Comparison of ENCODE assay signal across 24 mouse cellular contexts in genomic region chr13:95595921-95596320, GRCm38 (mm10). TPM values are rescaled to one million over a fixed set of nuclear protein-coding genes. Genes with fewer than 3 reads are reported as not detected.
DNase-seq lines count a peak whose midpoint lies in the region; ATAC-seq and TF ChIP-seq lines count a peak whose summit lies in the region.
"Had no signal": no experiment of that assay in that cellular context is flagged by ENCODE, and none has a peak within 500 bp of the region (broad histone marks: within the 10 kb centered on the region; RNA-seq: fewer than 3 reads in every experiment).

No protein-coding gene starts in this region.

- 67% methylated on average over 5 of the region's 5 CpGs for WGBS in forebrain, embryonic 10.5 days
- 76% methylated on average over 5 of the region's 5 CpGs for WGBS in forebrain, embryonic 14.5 days
- WGBS in lung, postnatal 0 days: 75% methylated on average over 5 of the region's 5 CpGs
- WGBS in kidney, embryonic 14.5 days: 77% methylated on average over 5 of the region's 5 CpGs

- no peaks in the 10 kb centered on the region for H3K9me3 ChIP-seq in forebrain, embryonic 10.5 days
- H3K9me3 ChIP-seq in forebrain, embryonic 14.5 days (replicated peaks; ENCODE audit: control insufficient read depth, low read length): no peaks in the 10 kb centered on the region
- no peaks in the 10 kb centered on the region for H3K9me3 ChIP-seq in lung, postnatal 0 days (ENCODE audit: low read length)
- no peaks in the 10 kb centered on the region for H3K9me3 ChIP-seq in kidney, embryonic 14.5 days (ENCODE audit: control insufficient read depth, low read length)
- H3K9me3 ChIP-seq: forebrain, embryonic 15.5 days; heart, embryonic 15.5 days; limb, embryonic 15.5 days; liver, embryonic 13.5 days; midbrain, embryonic 12.5 days had no signal

- TF ChIP-seq CTCF in lung, postnatal 0 days (IDR thresholded peaks at IDR 0.05): no peak

- H3K4me1 ChIP-seq in forebrain, embryonic 10.5 days: peaks cover 18% of the 10 kb centered on the region
- no peaks in the 10 kb centered on the region for H3K4me1 ChIP-seq in forebrain, embryonic 14.5 days (ENCODE audit: control insufficient read depth, insufficient read depth, low read length)
- H3K4me1 ChIP-seq in lung, postnatal 0 days (ENCODE audit: insufficient read depth, low read depth, low read length): no peaks in the 10 kb centered on the region
- no peaks in the 10 kb centered on the region for H3K4me1 ChIP-seq in kidney, embryonic 14.5 days (ENCODE audit: control insufficient read depth, insufficient read depth, low read length)
- H3K4me1 ChIP-seq: forebrain, embryonic 15.5 days; midbrain, embryonic 12.5 days had no signal

- no peak overlapping the region for H3K4me3 ChIP-seq in forebrain, embryonic 10.5 days
- no peak overlapping the region for H3K4me3 ChIP-seq in forebrain, embryonic 14.5 days (ENCODE audit: low read depth, low read length)
- no peak overlapping the region for H3K4me3 ChIP-seq in lung, postnatal 0 days (ENCODE audit: low read depth, low read length)
- H3K4me3 ChIP-seq in kidney, embryonic 14.5 days (ENCODE audit: low read length): no peak overlapping the region
- H3K4me3 ChIP-seq: forebrain, embryonic 15.5 days; gastrocnemius, adult 2 months; heart, embryonic 15.5 days; limb, embryonic 15.5 days; liver, embryonic 13.5 days; midbrain, embryonic 12.5 days had no signal

- no peak overlapping the region for H3K4me2 ChIP-seq in forebrain, embryonic 14.5 days (ENCODE audit: low read length)
- H3K4me2 ChIP-seq in lung, postnatal 0 days (replicated peaks; ENCODE audit: low read depth, low read length): no peak overlapping the region
- H3K4me2 ChIP-seq in kidney, embryonic 14.5 days (replicated peaks; ENCODE audit: low read depth, low read length): no peak overlapping the region
- H3K4me2 ChIP-seq: forebrain, embryonic 15.5 days; heart, embryonic 15.5 days; hindbrain, embryonic 14.5 days; limb, embryonic 15.5 days; liver, embryonic 13.5 days; midbrain, embryonic 12.5 days had no signal

- H3K36me3 ChIP-seq in forebrain, embryonic 10.5 days (replicated peaks): peaks cover 7% of the 10 kb centered on the region
- H3K36me3 ChIP-seq in forebrain, embryonic 14.5 days (ENCODE audit: control insufficient read depth, insufficient read depth, low read length): peaks cover 6% of the 10 kb centered on the region; the same call in 1 of the 2 replicates
- 0 out of 2 replicates have a peak, but pooled peaks cover 1% of the 10 kb centered on the region for H3K36me3 ChIP-seq in lung, postnatal 0 days (ENCODE audit: insufficient read depth, low read length)
- peaks cover 1% of the 10 kb centered on the region; the same call in 1 of the 2 replicates for H3K36me3 ChIP-seq in kidney, embryonic 14.5 days (ENCODE audit: control insufficient read depth, insufficient read depth, low read length)
- H3K36me3 ChIP-seq: heart, embryonic 15.5 days; midbrain, embryonic 12.5 days had no signal

- no peak overlapping the region for H3K9ac ChIP-seq in forebrain, embryonic 14.5 days (ENCODE audit: low read length)
- H3K9ac ChIP-seq in lung, postnatal 0 days (replicated peaks; ENCODE audit: low read depth): no peak overlapping the region
- H3K9ac ChIP-seq in kidney, embryonic 14.5 days (ENCODE audit: low read depth, low read length): no peak overlapping the region
- H3K9ac ChIP-seq: forebrain, embryonic 15.5 days; heart, embryonic 15.5 days; hindbrain, embryonic 14.5 days; limb, embryonic 15.5 days; liver, embryonic 13.5 days; midbrain, embryonic 12.5 days had no signal

- no peaks in the 10 kb centered on the region; the same call in 1 of the 2 replicates for H3K27me3 ChIP-seq in forebrain, embryonic 10.5 days (ENCODE audit: poor library complexity, severe bottlenecking)
- H3K27me3 ChIP-seq in forebrain, embryonic 14.5 days (replicated peaks; ENCODE audit: control insufficient read depth, insufficient read depth, low read length): no peaks in the 10 kb centered on the region
- no peaks in the 10 kb centered on the region for H3K27me3 ChIP-seq in lung, postnatal 0 days (replicated peaks; ENCODE audit: insufficient read depth, low read length)
- no peaks in the 10 kb centered on the region for H3K27me3 ChIP-seq in kidney, embryonic 14.5 days (ENCODE audit: control insufficient read depth, insufficient read depth, low read length)
- H3K27me3 ChIP-seq: forebrain, embryonic 15.5 days; heart, embryonic 15.5 days; limb, embryonic 15.5 days; midbrain, embryonic 12.5 days; Patski had no signal

- H3K27ac ChIP-seq in forebrain, embryonic 10.5 days: no peak overlapping the region
- H3K27ac ChIP-seq in forebrain, embryonic 14.5 days (ENCODE audit: low read depth, low read length): no peak overlapping the region
- H3K27ac ChIP-seq in lung, postnatal 0 days (ENCODE audit: low read length): no peak overlapping the region
- no peak overlapping the region for H3K27ac ChIP-seq in kidney, embryonic 14.5 days (ENCODE audit: low read depth, low read length)
- H3K27ac ChIP-seq: forebrain, embryonic 15.5 days; gastrocnemius, adult 2 months; heart, embryonic 15.5 days; hindbrain, embryonic 14.5 days; kidney, postnatal 0 days; limb, embryonic 15.5 days; liver, embryonic 13.5 days; midbrain, embryonic 12.5 days had no signal

- DNase-seq in forebrain, embryonic 10.5 days (ENCODE audit: extremely low spot score, low spot score): peak; percentile 9
- no peak for DNase-seq in forebrain, embryonic 14.5 days (ENCODE audit: low spot score)
- no peak for DNase-seq in lung, postnatal 0 days (ENCODE audit: low spot score)
- DNase-seq in lung, postnatal 4 days: no peak
- peak; percentile 8 for DNase-seq in c-Kit-positive CD71-positive TER-119-negative erythroid progenitor cells, embryonic 14.5 days (ENCODE audit: low read depth)
- DNase-seq: cerebellum, adult 8-10 months; cerebellum, postnatal 25 days; gastrocnemius, adult 2 months; gastrocnemius, postnatal 36 days; kidney, adult 2 months; layer of hippocampus, postnatal 36 days; left cerebral cortex, postnatal 4 days; liver, embryonic 13.5 days; thymus, adult 2 months; thymus, postnatal 36 days had no signal

- TF ChIP-seq EP300 in lung, postnatal 0 days (IDR thresholded peaks at IDR 0.05): no peak

- ATAC-seq in forebrain, embryonic 14.5 days: no peak
- ATAC-seq in lung, postnatal 0 days: 0 out of 2 replicates have a peak, but pooled peaks have one; percentile 13
- 0 out of 2 replicates have a peak, but pooled peaks have one; percentile 55 for ATAC-seq in megakaryocyte-erythroid progenitor cell, adult 5-6 weeks (replicated peaks; ENCODE audit: low FRiP score, low TSS enrichment, poor library complexity, severe bottlenecking)
- no peak for ATAC-seq in kidney, embryonic 14.5 days (ENCODE audit: low FRiP score, low TSS enrichment)
- ATAC-seq: forebrain, embryonic 15.5 days; Patski had no signal

RNA-seq across cellular contexts. Expression of gene F2r, which starts 22.4 kb away (rescaled TPM):
- 106 and 110 TPM in 2 replicates for polyA plus RNA-seq in forebrain, embryonic 10.5 days (2016; fragmentation: Nextera tagmentation; extraction: Ambion mirVana)
- polyA plus RNA-seq in forebrain, embryonic 14.5 days (2014; fragmentation: Nextera tagmentation; extraction: Ambion mirVana): 76.2 and 80.5 TPM in 2 replicates
- 118 and 134 TPM in 2 replicates for polyA plus RNA-seq in lung, postnatal 0 days (2015; fragmentation: Nextera tagmentation; extraction: Ambion mirVana)
- total RNA-seq in megakaryocyte-erythroid progenitor cell, adult 5-6 weeks (2014; fragmentation: Nextera tagmentation): 25.5 and 37.9 TPM in 2 replicates
- total RNA-seq in megakaryocyte-erythroid progenitor cell, adult 5-6 weeks (2017): 41.8 and 85.3 TPM in 2 replicates
- 66.9 and 128 TPM in 2 replicates for polyA plus RNA-seq in kidney, embryonic 14.5 days (2014; fragmentation: Nextera tagmentation; extraction: Ambion mirVana)

Comparison
In these comparisons a context has a peak if more than half of its experiments do, and no peak if none do; other contexts are left out.
1. DNase-seq: peak in forebrain, embryonic 10.5 days (single experiment) and c-Kit-positive CD71-positive TER-119-negative erythroid progenitor cells, embryonic 14.5 days (single experiment); none in forebrain, embryonic 14.5 days (single experiment), lung, postnatal 0 days (single experiment) and lung, postnatal 4 days (0 of 2).
2. ATAC-seq: peak in lung, postnatal 0 days (single experiment) and megakaryocyte-erythroid progenitor cell, adult 5-6 weeks (single experiment); none in forebrain, embryonic 14.5 days (single experiment) and kidney, embryonic 14.5 days (single experiment).